Mouse (Mus musculus): ENCODE measurements around the gene 2010111I01Rik.

- TF ChIP-seq POLR2A (IDR thresholded peaks at IDR 0.05; ENCODE audit: low read depth, low read length) (no peak), CTCF (conservative IDR thresholded peaks at IDR 0.05; ENCODE audit: insufficient read depth, insufficient read length, low read depth, low read length) (no peak)
Observed at GRCm38 (mm10) chr13:63268371-63268770, 303.7 kb downstream of the 2010111I01Rik start.

Measured in kidney, adult 2 months (tissue).